Mouse (Mus musculus) heart, postnatal 0 days (tissue): ENCODE results near the gene Hist1h2bb.

ENCODE experiments used
- CTCF ChIP-seq: IDR thresholded peaks from 2 replicates; pipeline ENCODE4 v1.5.1; 2016; ENCODE audit warnings: antibody characterized with exemption, control low read depth, low read depth
- EP300 ChIP-seq: IDR thresholded peaks from 2 replicates; pipeline ENCODE4 v1.6.1; 2016; ENCODE audit warnings: antibody characterized with exemption, low read depth

DNA sequence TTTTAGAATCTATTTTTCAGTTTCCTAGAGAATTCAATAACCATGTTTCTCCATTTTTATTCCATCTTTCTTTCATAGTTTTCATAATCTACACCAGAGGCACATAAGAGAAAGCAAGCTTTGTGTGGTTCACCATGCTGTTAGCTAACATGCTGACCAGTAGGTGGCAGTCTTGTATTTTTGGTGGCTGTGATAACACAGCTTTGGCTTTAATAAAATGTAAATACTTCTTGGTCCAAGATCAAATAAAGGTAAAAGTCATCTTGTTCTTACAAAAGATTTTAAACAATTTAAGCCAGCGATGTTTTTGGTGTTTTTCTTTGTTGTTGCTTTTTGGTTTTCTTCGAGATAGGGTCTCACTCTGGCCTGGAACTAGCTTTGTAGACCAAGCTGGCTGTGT lies 46.0 kb downstream of the Hist1h2bb start:
- TF ChIP-seq CTCF, result peak; percentile 88
- no peak for TF ChIP-seq EP300
